Mouse (Mus musculus) lung, embryonic 16.5 days (tissue): Measurements from ENCODE around the gene Pf4. TPM values are rescaled to one million over a fixed set of nuclear protein-coding genes. Genes with fewer than 3 reads are reported as not detected.

ENCODE experiments used
- ATAC-seq: fragments of 200-750 bp; cut with Nextera tagmentation; 2 replicates; pipeline ENCODE4 v1.8.0; 2017; ENCODE audit warnings: low read depth, mild to moderate bottlenecking, moderate library complexity
- H3K27ac ChIP-seq: fragments of 300-500 bp; sonication (generic); 2 replicates; pipeline ENCODE4 v1.5.1; 2014; ENCODE audit warnings: mild to moderate bottlenecking, control low read depth, low read length
- H3K27me3 ChIP-seq: fragments of 300-500 bp; sonication (generic); 2 replicates; pipeline ENCODE4 v1.6.1; 2014; ENCODE audit warnings: low read depth, low read length, mixed read lengths; ENCODE audit not compliant: control insufficient read depth, insufficient read depth
- H3K36me3 ChIP-seq: fragments of 300-500 bp; sonication (generic); 2 replicates; pipeline ENCODE4 v1.6.1; 2014; ENCODE audit warnings: low read length; ENCODE audit not compliant: control insufficient read depth, insufficient read depth
- H3K4me1 ChIP-seq: fragments of 300-500 bp; sonication (generic); replicated peaks from 2 replicates; pipeline ENCODE4 v1.6.1; 2014; ENCODE audit warnings: low read length, mixed read lengths; ENCODE audit not compliant: control insufficient read depth, insufficient read depth
- H3K4me2 ChIP-seq: fragments of 300-500 bp; sonication (generic); 2 replicates; pipeline ENCODE4 v1.6.1; 2014; ENCODE audit warnings: low read depth, low read length, control low read depth
- H3K4me3 ChIP-seq: fragments of 300-500 bp; sonication (generic); 2 replicates; pipeline ENCODE4 v1.5.1; 2014; ENCODE audit warnings: mild to moderate bottlenecking, low read length, control low read depth
- H3K9ac ChIP-seq: fragments of 300-500 bp; sonication (generic); 2 replicates; pipeline ENCODE4 v1.6.1; 2014; ENCODE audit warnings: low read length, control low read depth
- H3K9me3 ChIP-seq: fragments of 300-500 bp; sonication (generic); 2 replicates; pipeline ENCODE4 v1.6.1; 2016; ENCODE audit warnings: low read length; ENCODE audit not compliant: control insufficient read depth
- WGBS: fragments of 180-500 bp; shearing (Covaris S2); extraction: QIAGEN DNeasy Blood & Tissue Kit; methylation state at CpG from one replicate; pipeline ENCODE4 v1.1.7; 2014; 5-methylcytosine and 5-hydroxymethylcytosine counted together
- polyA plus RNA-seq: library from polyadenylated mRNA; unstranded; fragments of >200 nt; fragmentation: Nextera tagmentation; extraction: Ambion mirVana; gene quantifications from 2 replicates; pipeline ENCODE4 v1.2.1, GENCODE M21; 2015

Gene Pf4
- polyA plus RNA-seq, 1 experiment from 2014 or later: 72.7 TPM

- Histone ChIP-seq H3K36me3 (no peaks in the 10 kb centered on the region), H3K4me3 (no peak overlapping the region), H3K4me2 (no peak overlapping the region), H3K9me3 (no peaks in the 10 kb centered on the region), H3K9ac (no peak overlapping the region), H3K27ac (no peak overlapping the region), H3K27me3 (peaks cover 6% of the 10 kb centered on the region; the same call in 1 of the 2 replicates), H3K4me1 (peaks cover 14% of the 10 kb centered on the region)
- ATAC-seq: no peak
- WGBS: 32% methylated on average over 4 of the region's 4 CpGs
These were observed 11.9 kb upstream of the Pf4 start for GRCm38 (mm10) chr5:90760303-90760702.

GRCm38 (mm10) chr5:90760844-90761243, 11.4 kb upstream of the Pf4 start:
- H3K27me3 ChIP-seq: peaks cover 6% of the 10 kb centered on the region; the same call in 1 of the 2 replicates
- H3K9me3 ChIP-seq: no peaks in the 10 kb centered on the region
- no peak overlapping the region for H3K27ac ChIP-seq
- H3K9ac ChIP-seq: no peak overlapping the region
- 92% methylated on average over 2 of the region's 2 CpGs for WGBS
- no peak for ATAC-seq
- H3K4me1 ChIP-seq: peaks cover 16% of the 10 kb centered on the region
- no peak overlapping the region for H3K4me2 ChIP-seq
- no peaks in the 10 kb centered on the region for H3K36me3 ChIP-seq
- no peak overlapping the region for H3K4me3 ChIP-seq

- H3K9ac ChIP-seq: no peak overlapping the region
- no peaks in the 10 kb centered on the region for H3K9me3 ChIP-seq
- H3K4me2 ChIP-seq: no peak overlapping the region
- H3K4me3 ChIP-seq: no peak overlapping the region
- H3K27me3 ChIP-seq: peaks cover 6% of the 10 kb centered on the region; the same call in 1 of the 2 replicates
- no peak for ATAC-seq
- WGBS: 84% methylated on average over 3 of the region's 3 CpGs
- peaks cover 16% of the 10 kb centered on the region for H3K4me1 ChIP-seq
- H3K27ac ChIP-seq: no peak overlapping the region
- H3K36me3 ChIP-seq: no peaks in the 10 kb centered on the region
These were observed 10.4 kb upstream of the Pf4 start for GRCm38 (mm10) chr5:90761834-90762233.

- Histone ChIP-seq H3K4me1 (peaks cover 6% of the 10 kb centered on the region), H3K4me3 (no peak overlapping the region), H3K36me3 (no peaks in the 10 kb centered on the region), H3K9me3 (no peaks in the 10 kb centered on the region), H3K27me3 (peaks cover 6% of the 10 kb centered on the region; the same call in 1 of the 2 replicates), H3K4me2 (no peak overlapping the region), H3K9ac (no peak overlapping the region), H3K27ac (no peak overlapping the region)
- peak; percentile 54; the same call in 1 of the 2 replicates for ATAC-seq
- WGBS: 61% methylated on average over 12 of the region's 12 CpGs
These were observed 8.1 kb upstream of the Pf4 start for GRCm38 (mm10) chr5:90763912-90764665.

- Histone ChIP-seq H3K36me3 (no peaks in the 10 kb centered on the region), H3K27ac (no peak overlapping the region), H3K27me3 (no peaks in the 10 kb centered on the region), H3K9me3 (no peaks in the 10 kb centered on the region), H3K9ac (no peak overlapping the region), H3K4me2 (no peak overlapping the region), H3K4me1 (peaks cover 2% of the 10 kb centered on the region; the same call in 1 of the 2 replicates), H3K4me3 (no peak overlapping the region)
- ATAC-seq: peak; percentile 74
- 34% methylated on average over 8 of the region's 8 CpGs for WGBS
These were observed 6.2 kb upstream of the Pf4 start for GRCm38 (mm10) chr5:90765821-90766606.

GRCm38 (mm10) chr5:90768218-90768617, 4.0 kb upstream of the Pf4 start, which contains the start of gene Ppbp:
Ppbp (plus strand) TSS chr5:90768518.
- H3K36me3 ChIP-seq: no peaks in the 10 kb centered on the region
- no peaks in the 10 kb centered on the region for H3K9me3 ChIP-seq
- H3K4me3 ChIP-seq: no peak within 1 kb of the TSS
- H3K27ac ChIP-seq: no peak within 1 kb of the TSS
- 60% methylated on average over 3 of the region's 3 CpGs for WGBS
- H3K9ac ChIP-seq: no peak within 1 kb of the TSS
- H3K4me1 ChIP-seq: peaks cover 12% of the 10 kb centered on the region
- ATAC-seq: no peak
- H3K27me3 ChIP-seq: no peaks in the 10 kb centered on the region
- no peak within 1 kb of the TSS for H3K4me2 ChIP-seq

GRCm38 (mm10) chr5:90771369-90771768, 866 bp upstream of the Pf4 start:
- H3K27ac ChIP-seq: no peak overlapping the region
- no peaks in the 10 kb centered on the region for H3K27me3 ChIP-seq
- H3K4me3 ChIP-seq: no peak overlapping the region
- H3K9ac ChIP-seq: no peak overlapping the region
- no peaks in the 10 kb centered on the region for H3K36me3 ChIP-seq
- 70% methylated on average over 3 of the region's 3 CpGs for WGBS
- no peak overlapping the region for H3K4me2 ChIP-seq
- no peaks in the 10 kb centered on the region for H3K9me3 ChIP-seq
- H3K4me1 ChIP-seq: peaks cover 10% of the 10 kb centered on the region
- no peak for ATAC-seq

- Histone ChIP-seq H3K4me2 (no peak overlapping the region), H3K9ac (no peak overlapping the region), H3K9me3 (no peaks in the 10 kb centered on the region), H3K27me3 (no peaks in the 10 kb centered on the region), H3K4me1 (peaks cover 10% of the 10 kb centered on the region), H3K4me3 (no peak overlapping the region), H3K27ac (no peak overlapping the region), H3K36me3 (no peaks in the 10 kb centered on the region)
- WGBS: 80% methylated on average over 5 of the region's 5 CpGs
- no peak for ATAC-seq
These were observed 3.3 kb downstream of the Pf4 start for GRCm38 (mm10) chr5:90775562-90775961.

GRCm38 (mm10) chr5:90777621-90778020, 5.4 kb downstream of the Pf4 start:
- Histone ChIP-seq H3K9ac (no peak overlapping the region), H3K27ac (no peak overlapping the region), H3K36me3 (no peaks in the 10 kb centered on the region), H3K27me3 (no peaks in the 10 kb centered on the region), H3K4me3 (no peak overlapping the region), H3K4me2 (no peak overlapping the region), H3K4me1 (peaks cover 3% of the 10 kb centered on the region), H3K9me3 (no peaks in the 10 kb centered on the region)
- 75% methylated on average over 10 of the region's 10 CpGs for WGBS
- no peak for ATAC-seq
